Mouse (Mus musculus): ENCODE data around the gene Plcb3. TPM values are rescaled to one million over a fixed set of nuclear protein-coding genes. Genes with fewer than 3 reads are reported as not detected.

Gene Plcb3
- polyA plus RNA-seq, 1 experiment, result 31.5 TPM

GRCm38 (mm10) chr19:6921647-6922567, 54.4 kb downstream of the Plcb3 start, which contains the start of gene Esrra:
Gene Esrra, minus strand, starts transcription at chr19:6921813.
- Histone ChIP-seq H3K4me1 (ENCODE audit: control insufficient read depth, insufficient read depth, insufficient read length) (peaks cover 13% of the 10 kb centered on the region), H3K27ac (ENCODE audit: insufficient read depth, low read length) (peak within 1 kb of the TSS; percentile 78), H3K36me3 (ENCODE audit: control insufficient read depth, insufficient read depth, low read length) (peaks cover 3% of the 10 kb centered on the region; the same call in 1 of the 2 replicates), H3K27me3 (ENCODE audit: control insufficient read depth, insufficient read depth, low read length) (peaks cover 9% of the 10 kb centered on the region), H3K4me3 (ENCODE audit: extremely low read depth, insufficient read depth, insufficient read length) (peak within 1 kb of the TSS; percentile 78)
- peak; percentile 100 for DNase-seq (ENCODE audit: low read depth in 1 of 2, low spot score in 2 of 2)
- TF ChIP-seq CTCF (IDR thresholded peaks at IDR 0.05; ENCODE audit: extremely low read depth, insufficient read depth, insufficient read length, insufficient replicate concordance), result no peak
- peak; percentile 57 for TF ChIP-seq POLR2A (IDR thresholded peaks at IDR 0.05; ENCODE audit: low read depth, low read length)
- under 1% methylated on average over 65 of the region's 66 CpGs for WGBS

GRCm38 (mm10) chr19:6920741-6921636, 55.3 kb downstream of the Plcb3 start:
- Histone ChIP-seq H3K36me3 (ENCODE audit: control insufficient read depth, insufficient read depth, low read length) (peaks cover 3% of the 10 kb centered on the region), H3K27ac (ENCODE audit: insufficient read depth, low read length) (peak overlapping the region; percentile 78), H3K27me3 (ENCODE audit: control insufficient read depth, insufficient read depth, low read length) (peaks cover 5% of the 10 kb centered on the region), H3K4me1 (ENCODE audit: control insufficient read depth, insufficient read depth, insufficient read length) (peaks cover 12% of the 10 kb centered on the region), H3K4me3 (ENCODE audit: extremely low read depth, insufficient read depth, insufficient read length) (peak overlapping the region; percentile 78)
- DNase-seq (ENCODE audit: low read depth in 1 of 2, low spot score in 2 of 2), result peak; percentile 30 to 66
- TF ChIP-seq CTCF (IDR thresholded peaks at IDR 0.05; ENCODE audit: extremely low read depth, insufficient read depth, insufficient read length, insufficient replicate concordance) (no peak), POLR2A (IDR thresholded peaks at IDR 0.05; ENCODE audit: low read depth, low read length) (no peak)
- 2% methylated on average over 42 of the region's 48 CpGs for WGBS

- 67% methylated on average over 8 of the region's 8 CpGs for WGBS
- no peak for TF ChIP-seq POLR2A (IDR thresholded peaks at IDR 0.05; ENCODE audit: low read depth, low read length)
- TF ChIP-seq CTCF (IDR thresholded peaks at IDR 0.05; ENCODE audit: extremely low read depth, insufficient read depth, insufficient read length, insufficient replicate concordance), result no peak
- Histone ChIP-seq H3K27ac (ENCODE audit: insufficient read depth, low read length) (no peak overlapping the region), H3K4me1 (ENCODE audit: control insufficient read depth, insufficient read depth, insufficient read length) (peaks cover 9% of the 10 kb centered on the region; the same call in 1 of the 2 replicates), H3K36me3 (ENCODE audit: control insufficient read depth, insufficient read depth, low read length) (peaks cover 3% of the 10 kb centered on the region), H3K27me3 (ENCODE audit: control insufficient read depth, insufficient read depth, low read length) (no peaks in the 10 kb centered on the region), H3K4me3 (ENCODE audit: extremely low read depth, insufficient read depth, insufficient read length) (peak overlapping the region; percentile 78)
- no peak for DNase-seq (ENCODE audit: low read depth in 1 of 2, low spot score in 2 of 2)
Observed at GRCm38 (mm10) chr19:6919876-6920740, 56.2 kb downstream of the Plcb3 start.

- TF ChIP-seq CTCF (IDR thresholded peaks at IDR 0.05; ENCODE audit: extremely low read depth, insufficient read depth, insufficient read length, insufficient replicate concordance), result no peak
- no peak for TF ChIP-seq POLR2A (IDR thresholded peaks at IDR 0.05; ENCODE audit: low read depth, low read length)
- Histone ChIP-seq H3K4me3 (ENCODE audit: extremely low read depth, insufficient read depth, insufficient read length) (no peak overlapping the region), H3K27ac (ENCODE audit: insufficient read depth, low read length) (no peak overlapping the region), H3K27me3 (ENCODE audit: control insufficient read depth, insufficient read depth, low read length) (no peaks in the 10 kb centered on the region), H3K36me3 (ENCODE audit: control insufficient read depth, insufficient read depth, low read length) (peaks cover 3% of the 10 kb centered on the region), H3K4me1 (ENCODE audit: control insufficient read depth, insufficient read depth, insufficient read length) (peaks cover 3% of the 10 kb centered on the region; the same call in 1 of the 2 replicates)
- DNase-seq (ENCODE audit: low read depth in 1 of 2, low spot score in 2 of 2), result no peak
Observed at GRCm38 (mm10) chr19:6919431-6919830, 56.8 kb downstream of the Plcb3 start.

- H3K4me3 ChIP-seq (ENCODE audit: extremely low read depth, insufficient read depth, insufficient read length), result no peak overlapping the region
- DNase-seq (ENCODE audit: low read depth in 1 of 2, low spot score in 2 of 2), result no peak
- H3K27me3 ChIP-seq (ENCODE audit: control insufficient read depth, insufficient read depth, low read length), result no peaks in the 10 kb centered on the region
- TF ChIP-seq CTCF (IDR thresholded peaks at IDR 0.05; ENCODE audit: extremely low read depth, insufficient read depth, insufficient read length, insufficient replicate concordance) (no peak), POLR2A (IDR thresholded peaks at IDR 0.05; ENCODE audit: low read depth, low read length) (no peak)
- H3K4me1 ChIP-seq (ENCODE audit: control insufficient read depth, insufficient read depth, insufficient read length), result peaks cover 3% of the 10 kb centered on the region; the same call in 1 of the 2 replicates
- H3K27ac ChIP-seq (ENCODE audit: insufficient read depth, low read length), result no peak overlapping the region
- WGBS, result 96% methylated on average over 4 of the region's 4 CpGs
- peaks cover 6% of the 10 kb centered on the region for H3K36me3 ChIP-seq (ENCODE audit: control insufficient read depth, insufficient read depth, low read length)
Observed at GRCm38 (mm10) chr19:6918321-6918720, 57.9 kb downstream of the Plcb3 start.

GRCm38 (mm10) chr19:6916496-6916895, 59.8 kb downstream of the Plcb3 start:
- Histone ChIP-seq H3K4me1 (ENCODE audit: control insufficient read depth, insufficient read depth, insufficient read length) (no peaks in the 10 kb centered on the region; the same call in 1 of the 2 replicates), H3K27me3 (ENCODE audit: control insufficient read depth, insufficient read depth, low read length) (no peaks in the 10 kb centered on the region), H3K27ac (ENCODE audit: insufficient read depth, low read length) (no peak overlapping the region), H3K36me3 (ENCODE audit: control insufficient read depth, insufficient read depth, low read length) (peaks cover 16% of the 10 kb centered on the region), H3K4me3 (ENCODE audit: extremely low read depth, insufficient read depth, insufficient read length) (no peak overlapping the region)
- DNase-seq (ENCODE audit: low read depth in 1 of 2, low spot score in 2 of 2), result no peak
- TF ChIP-seq CTCF (IDR thresholded peaks at IDR 0.05; ENCODE audit: extremely low read depth, insufficient read depth, insufficient read length, insufficient replicate concordance) (no peak), POLR2A (IDR thresholded peaks at IDR 0.05; ENCODE audit: low read depth, low read length) (no peak)
- 91% methylated on average over 4 of the region's 4 CpGs for WGBS

Measured in spleen, adult 2 months (tissue).